Comparison of ENCODE assay signal across 8 mouse cellular contexts in genomic region chr1:166939744-166940143, GRCm38 (mm10).
A peak's percentile ranks its signal among the peaks of the same experiment; 100 is the strongest.
DNase-seq lines count a peak whose midpoint lies in the region; ATAC-seq and TF ChIP-seq lines count a peak whose summit lies in the region.
"Not testable (repeated sequence)": the region's sequence is repeated elsewhere in the genome, so short reads cannot be mapped to it uniquely, and the experiment has no call there.

No protein-coding gene starts in this region.

- not testable (repeated sequence) for H3K27me3 ChIP-seq in embryonic facial prominence, embryonic 15.5 days; heart, embryonic 10.5 days (ENCODE audit: insufficient read depth, poor library complexity, severe bottlenecking); hindbrain, embryonic 13.5 days; kidney, embryonic 15.5 days; liver, embryonic 13.5 days; midbrain, embryonic 12.5 days; neural tube, embryonic 15.5 days (replicated peaks)

- H3K9ac ChIP-seq in embryonic facial prominence, embryonic 15.5 days; hindbrain, embryonic 13.5 days; kidney, embryonic 15.5 days; liver, embryonic 13.5 days; midbrain, embryonic 12.5 days (replicated peaks); neural tube, embryonic 15.5 days (replicated peaks): not testable (repeated sequence)

- not testable (repeated sequence) for H3K36me3 ChIP-seq in embryonic facial prominence, embryonic 15.5 days; heart, embryonic 10.5 days; hindbrain, embryonic 13.5 days; kidney, embryonic 15.5 days; liver, embryonic 13.5 days; midbrain, embryonic 12.5 days; neural tube, embryonic 15.5 days

- not testable (repeated sequence) for TF ChIP-seq POLR2A in brain, embryonic 14.5 days (IDR thresholded peaks at IDR 0.05; ENCODE audit: borderline replicate concordance, extremely low read depth, insufficient read depth, insufficient read length, poor library complexity, severe bottlenecking)

- 54% methylated on average over 9 of the region's 9 CpGs for WGBS in embryonic facial prominence, embryonic 15.5 days
- 68% methylated on average over 9 of the region's 9 CpGs for WGBS in heart, embryonic 10.5 days
- WGBS in hindbrain, embryonic 13.5 days, result 58% methylated on average over 9 of the region's 9 CpGs
- WGBS in kidney, embryonic 15.5 days, result 75% methylated on average over 9 of the region's 9 CpGs
- 55% methylated on average over 9 of the region's 9 CpGs for WGBS in liver, embryonic 13.5 days (ENCODE audit: insufficient replicate concordance)
- WGBS in midbrain, embryonic 12.5 days, result 54% methylated on average over 9 of the region's 9 CpGs
- 65% methylated on average over 9 of the region's 9 CpGs for WGBS in neural tube, embryonic 15.5 days

- not testable (repeated sequence) for H3K27ac ChIP-seq in embryonic facial prominence, embryonic 15.5 days (replicated peaks); heart, embryonic 10.5 days; kidney, embryonic 15.5 days; liver, embryonic 13.5 days; midbrain, embryonic 12.5 days (replicated peaks)
- peak overlapping the region; percentile 55; the same call in 1 of the 2 replicates for H3K27ac ChIP-seq in hindbrain, embryonic 13.5 days
- H3K27ac ChIP-seq in neural tube, embryonic 15.5 days (replicated peaks), result 0 out of 2 replicates have a peak overlapping the region, but pooled peaks have one; percentile 28

- H3K4me3 ChIP-seq in embryonic facial prominence, embryonic 15.5 days (replicated peaks), result peak overlapping the region; percentile 32
- peak overlapping the region; percentile 35 for H3K4me3 ChIP-seq in heart, embryonic 10.5 days
- H3K4me3 ChIP-seq in hindbrain, embryonic 13.5 days, result peak overlapping the region; percentile 30
- peak overlapping the region; percentile 32 for H3K4me3 ChIP-seq in kidney, embryonic 15.5 days (replicated peaks)
- H3K4me3 ChIP-seq in liver, embryonic 13.5 days (replicated peaks), result 0 out of 2 replicates have a peak overlapping the region, but pooled peaks have one; percentile 14
- H3K4me3 ChIP-seq in midbrain, embryonic 12.5 days, result peak overlapping the region; percentile 28
- H3K4me3 ChIP-seq in neural tube, embryonic 15.5 days (replicated peaks), result peak overlapping the region; percentile 32

- 0 out of 2 replicates have a peak overlapping the region, but pooled peaks have one; percentile 10 for H3K4me2 ChIP-seq in embryonic facial prominence, embryonic 15.5 days (replicated peaks)
- H3K4me2 ChIP-seq in hindbrain, embryonic 13.5 days, result peak overlapping the region; percentile 41
- peak overlapping the region; percentile 43 for H3K4me2 ChIP-seq in kidney, embryonic 15.5 days
- 0 out of 2 replicates have a peak overlapping the region, but pooled peaks have one; percentile 8 for H3K4me2 ChIP-seq in liver, embryonic 13.5 days
- peak overlapping the region; percentile 34 for H3K4me2 ChIP-seq in midbrain, embryonic 12.5 days (replicated peaks)
- peak overlapping the region; percentile 36 for H3K4me2 ChIP-seq in neural tube, embryonic 15.5 days

- H3K4me1 ChIP-seq in embryonic facial prominence, embryonic 15.5 days; heart, embryonic 10.5 days; hindbrain, embryonic 13.5 days (replicated peaks); kidney, embryonic 15.5 days; liver, embryonic 13.5 days (replicated peaks); midbrain, embryonic 12.5 days; neural tube, embryonic 15.5 days: not testable (repeated sequence)

- peak; percentile 7 for DNase-seq in brain, embryonic 14.5 days (ENCODE audit: low read depth)
- not testable (repeated sequence) for DNase-seq in heart, embryonic 10.5 days (ENCODE audit: low spot score); liver, embryonic 13.5 days

- H3K9me3 ChIP-seq in embryonic facial prominence, embryonic 15.5 days (replicated peaks); heart, embryonic 10.5 days; hindbrain, embryonic 13.5 days; kidney, embryonic 15.5 days (replicated peaks); liver, embryonic 13.5 days (replicated peaks); midbrain, embryonic 12.5 days; neural tube, embryonic 15.5 days (replicated peaks): not testable (repeated sequence)

- TF ChIP-seq CTCF in brain, embryonic 14.5 days (IDR thresholded peaks at IDR 0.05; ENCODE audit: borderline replicate concordance, extremely low read depth, insufficient read depth, insufficient read length), result not testable (repeated sequence)

- ATAC-seq in embryonic facial prominence, embryonic 15.5 days (ENCODE audit: insufficient number of reproducible peaks, low FRiP score, low TSS enrichment, low read depth); hindbrain, embryonic 13.5 days (ENCODE audit: low FRiP score); kidney, embryonic 15.5 days (replicated peaks; ENCODE audit: low FRiP score); liver, embryonic 13.5 days (ENCODE audit: low read depth); midbrain, embryonic 12.5 days (ENCODE audit: low FRiP score, low read depth); neural tube, embryonic 15.5 days (ENCODE audit: low FRiP score): not testable (repeated sequence)
